Mouse (Mus musculus): ENCODE measurements at regions not wholly inside any gene's neighbourhood (a gene's known extent, or its start where the extent isn't known, plus 50 kb on each side); places are given as distances from the start of the nearest gene placed in this dataset.

- no peak for DNase-seq (ENCODE audit: low spot score)
These were observed 57.8 kb upstream of the Sash1 start for GRCm38 (mm10) chr10:8943698-8944097.

- no peak for DNase-seq (ENCODE audit: low spot score)
These were observed 57.1 kb upstream of the Sash1 start for GRCm38 (mm10) chr10:8942967-8943471.

DNA sequence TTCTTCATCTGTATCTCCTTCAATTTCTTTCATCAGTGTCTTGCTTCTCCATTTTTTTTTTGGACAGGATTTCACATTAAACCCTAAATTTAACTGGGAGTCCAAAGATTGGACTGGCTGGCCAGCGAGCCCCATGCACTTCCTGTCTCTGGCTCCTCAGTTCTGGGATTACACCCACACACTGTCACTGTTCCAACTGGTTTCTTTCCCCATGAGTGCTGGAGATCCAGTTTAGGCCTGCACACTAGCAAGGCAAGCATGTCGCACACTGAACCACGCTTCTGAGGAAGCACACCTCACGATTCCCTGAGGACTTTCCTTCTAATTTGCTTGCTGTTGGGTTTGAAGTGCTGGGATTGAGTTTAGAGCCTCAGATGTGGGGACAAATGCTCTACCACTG, 50.5 kb upstream of the Sash1 start:
- no peak for DNase-seq (ENCODE audit: low spot score)
